Mouse (Mus musculus) CH12.LX (cell line): ENCODE data around the gene Suds3. TPM values are rescaled to one million over a fixed set of nuclear protein-coding genes. Genes with fewer than 3 reads are reported as not detected.

ENCODE experiments used
- DNase-seq: peaks from one replicate; pipeline ENCODE4 v3.0.0-alpha.2; 2013; ENCODE audit errors: extremely low read depth
- H3K27ac ChIP-seq: 2 replicates; pipeline ENCODE4 v1.5.1; 2012; ENCODE audit warnings: low read depth, mild to moderate bottlenecking, control low read depth, moderate library complexity; ENCODE audit not compliant: insufficient read depth
- H3K27me3 ChIP-seq: replicated peaks from 2 replicates; pipeline ENCODE3; 2012; ENCODE audit warnings: inconsistent platforms
- H3K36me3 ChIP-seq, 2 experiments: replicated peaks in 1 of 2; 2 replicates each; pipeline versions ENCODE3 to v1.6.1; 2012; ENCODE audit warnings: inconsistent platforms in 1 of 2, low read length in 1 of 2, mild to moderate bottlenecking in 1 of 2, mixed read lengths in 1 of 2, moderate library complexity in 1 of 2; ENCODE audit not compliant: control insufficient read depth in 1 of 2, insufficient read depth in 1 of 2
- H3K4me1 ChIP-seq, 2 experiments: 2 replicates each; pipeline ENCODE4 v1.6.1; 2012; ENCODE audit warnings: inconsistent platforms in 1 of 2, moderate library complexity in 1 of 2; ENCODE audit not compliant: insufficient read depth in 2 of 2, control insufficient read depth in 1 of 2
- H3K4me2 ChIP-seq: 2 replicates; pipeline ENCODE4 v1.6.1; 2012; ENCODE audit warnings: low read depth, mild to moderate bottlenecking, control low read depth; ENCODE audit not compliant: poor library complexity, insufficient read depth, severe bottlenecking
- H3K4me3 ChIP-seq, 3 experiments: fragments of 150-350 bp in 1 of 3; sonication (generic) in 1 of 3; replicated peaks in 1 of 3; 2 replicates each; pipeline versions ENCODE3 to v1.5.1; 2011 to 2012; ENCODE audit warnings: low read depth in 2 of 3, low read length in 2 of 3, mild to moderate bottlenecking in 2 of 3, moderate library complexity in 2 of 3, control low read depth in 1 of 3, improper control_type of control experiment in 1 of 3, inconsistent platforms in 1 of 3, mixed read lengths in 1 of 3; ENCODE audit not compliant: poor library complexity in 1 of 3
- H3K79me2 ChIP-seq: replicated peaks from 2 replicates; pipeline ENCODE4 v1.6.1; 2012; ENCODE audit warnings: mild to moderate bottlenecking, moderate library complexity; ENCODE audit not compliant: control insufficient read depth, poor library complexity, insufficient read depth, severe bottlenecking; ENCODE audit errors: extremely low read depth
- H3K9ac ChIP-seq: 2 replicates; pipeline ENCODE4 v1.6.1; 2012; ENCODE audit warnings: low read depth, mild to moderate bottlenecking, control low read depth, moderate library complexity; ENCODE audit not compliant: insufficient read depth
- H3K9me3 ChIP-seq: replicated peaks from 2 replicates; pipeline ENCODE3; 2012; ENCODE audit warnings: low read length, inconsistent platforms, mixed read lengths
- CHD2 ChIP-seq: IDR thresholded peaks from 2 replicates; pipeline ENCODE4 v1.6.1; 2011; ENCODE audit warnings: low read length, improper control_type of control experiment
- CTCF ChIP-seq, 2 experiments: IDR thresholded peaks in 1 of 2; conservative IDR thresholded peaks in 1 of 2; 2 replicates each; pipeline ENCODE4 v1.5.1; 2011 to 2012; ENCODE audit warnings: low read depth in 2 of 2, low read length in 2 of 2, improper control_type of control experiment in 1 of 2, inconsistent platforms in 1 of 2, mild to moderate bottlenecking in 1 of 2, moderate library complexity in 1 of 2
- E2F4 ChIP-seq: IDR thresholded peaks from 2 replicates; pipeline ENCODE4 v1.6.1; 2011; ENCODE audit warnings: low read depth, low read length, improper control_type of control experiment; ENCODE audit not compliant: insufficient replicate concordance
- ELF1 ChIP-seq: IDR thresholded peaks from 2 replicates; pipeline ENCODE4 v1.6.1; 2014; ENCODE audit warnings: low read depth, mild to moderate bottlenecking, inconsistent platforms, low read length, improper control_type of control experiment
- GABPA ChIP-seq: IDR thresholded peaks from 2 replicates; pipeline ENCODE4 v1.6.1; 2012; ENCODE audit warnings: low read depth, low read length, improper control_type of control experiment, inconsistent platforms; ENCODE audit not compliant: insufficient replicate concordance
- HCFC1 ChIP-seq: IDR thresholded peaks from 2 replicates; pipeline ENCODE4 v1.6.1; 2012; ENCODE audit warnings: low read depth, mild to moderate bottlenecking, inconsistent platforms, low read length, improper control_type of control experiment
- IRF4 ChIP-seq: IDR thresholded peaks from 2 replicates; pipeline ENCODE4 v1.6.1; 2014; ENCODE audit warnings: low read depth, mild to moderate bottlenecking, inconsistent platforms, low read length, improper control_type of control experiment
- KAT2A ChIP-seq: IDR thresholded peaks from 2 replicates; pipeline ENCODE4 v1.6.1; 2012; ENCODE audit warnings: low read length, improper control_type of control experiment, inconsistent platforms; ENCODE audit not compliant: insufficient replicate concordance
- MAX ChIP-seq: IDR thresholded peaks from 2 replicates; pipeline ENCODE4 v1.6.1; 2011; ENCODE audit warnings: low read length, improper control_type of control experiment
- MAZ ChIP-seq: IDR thresholded peaks from 2 replicates; pipeline ENCODE4 v1.6.1; 2012; ENCODE audit warnings: low read depth, mild to moderate bottlenecking, inconsistent platforms, low read length, improper control_type of control experiment, moderate library complexity
- MEF2A ChIP-seq: IDR thresholded peaks from 2 replicates; pipeline ENCODE4 v1.6.1; 2014; ENCODE audit warnings: low read depth, mild to moderate bottlenecking, inconsistent platforms, low read length, improper control_type of control experiment, borderline replicate concordance
- MYC ChIP-seq: IDR thresholded peaks from 2 replicates; pipeline ENCODE4 v1.6.1; 2011; ENCODE audit warnings: low read depth, mild to moderate bottlenecking, improper control_type of control experiment, low read length
- NELFE ChIP-seq: IDR thresholded peaks from 2 replicates; pipeline ENCODE4 v1.6.1; 2011; ENCODE audit warnings: low read depth, low read length, improper control_type of control experiment
- NRF1 ChIP-seq: IDR thresholded peaks from 2 replicates; pipeline ENCODE4 v1.6.1; 2014; ENCODE audit warnings: low read depth, mild to moderate bottlenecking, inconsistent platforms, low read length, improper control_type of control experiment, moderate library complexity
- PAX5 ChIP-seq: IDR thresholded peaks from 2 replicates; pipeline ENCODE4 v1.6.1; 2012; ENCODE audit warnings: low read length, inconsistent platforms, mixed read lengths
- RAD21 ChIP-seq: IDR thresholded peaks from 2 replicates; pipeline ENCODE4 v1.6.1; 2011; ENCODE audit warnings: low read depth, mild to moderate bottlenecking, low read length, improper control_type of control experiment, moderate library complexity
- SIN3A ChIP-seq: IDR thresholded peaks from 2 replicates; pipeline ENCODE4 v1.6.1; 2012; ENCODE audit warnings: low read length, improper control_type of control experiment, inconsistent platforms
- SMC3 ChIP-seq: IDR thresholded peaks from 2 replicates; pipeline ENCODE4 v1.6.1; 2011; ENCODE audit warnings: low read depth, low read length, improper control_type of control experiment
- TBP ChIP-seq: conservative IDR thresholded peaks from 2 replicates; pipeline ENCODE4 v1.6.1; 2011; ENCODE audit warnings: low read depth, low read length, improper control_type of control experiment
- USF1 ChIP-seq: IDR thresholded peaks from 2 replicates; pipeline ENCODE4 v1.6.1; 2014; ENCODE audit warnings: low read depth, mild to moderate bottlenecking, inconsistent platforms, low read length, improper control_type of control experiment
- ZC3H11A ChIP-seq: IDR thresholded peaks from 2 replicates; pipeline ENCODE4 v1.6.1; 2012; ENCODE audit warnings: low read depth, mild to moderate bottlenecking, inconsistent platforms, low read length, improper control_type of control experiment
- ZMIZ1 ChIP-seq: IDR thresholded peaks from 2 replicates; pipeline ENCODE4 v1.6.1; 2012; ENCODE audit warnings: low read depth, mild to moderate bottlenecking, inconsistent platforms, low read length, improper control_type of control experiment
- dilution Hi-C: fragments of 300-500 bp; cut with MboI; formaldehyde crosslinking; loops from 2 replicates; pipeline ENCODE4 v1.14.3; 2020; ENCODE audit warnings: low sequenced_read_pairs; ENCODE audit not compliant: extremely low pct_unique_long_range_greater_than_20kb, extremely low pct_ligation_motif_present
- in situ Hi-C: fragments of 300-500 bp; cut with MboI; formaldehyde crosslinking; loops from 3 replicates; pipeline ENCODE4 v1.14.3; 2019; ENCODE audit warnings: low sequenced_read_pairs, low pct_ligation_motif_present, low pct_unique_long_range_greater_than_20kb, mixed read lengths
- polyA plus RNA-seq: library from polyadenylated mRNA; unstranded; fragments of >175 nt; gene quantifications from 2 replicates; pipeline ENCODE4 v1.2.1, GENCODE M21; 2012; ENCODE audit warnings: low read depth; ENCODE audit not compliant: insufficient read length
- total RNA-seq, 2 experiments: library from RNA; depleted of rRNA; stranded (reverse); fragments of 300-350 nt in 1 of 2; fragments of >200 nt in 1 of 2; gene quantifications; 2 replicates each; pipeline ENCODE4 v1.2.3; 2012 to 2014

The Suds3 gene
- total and polyA plus RNA-seq, 3 experiments, result 54.2 to 103 (median 68.1) TPM

DNA sequence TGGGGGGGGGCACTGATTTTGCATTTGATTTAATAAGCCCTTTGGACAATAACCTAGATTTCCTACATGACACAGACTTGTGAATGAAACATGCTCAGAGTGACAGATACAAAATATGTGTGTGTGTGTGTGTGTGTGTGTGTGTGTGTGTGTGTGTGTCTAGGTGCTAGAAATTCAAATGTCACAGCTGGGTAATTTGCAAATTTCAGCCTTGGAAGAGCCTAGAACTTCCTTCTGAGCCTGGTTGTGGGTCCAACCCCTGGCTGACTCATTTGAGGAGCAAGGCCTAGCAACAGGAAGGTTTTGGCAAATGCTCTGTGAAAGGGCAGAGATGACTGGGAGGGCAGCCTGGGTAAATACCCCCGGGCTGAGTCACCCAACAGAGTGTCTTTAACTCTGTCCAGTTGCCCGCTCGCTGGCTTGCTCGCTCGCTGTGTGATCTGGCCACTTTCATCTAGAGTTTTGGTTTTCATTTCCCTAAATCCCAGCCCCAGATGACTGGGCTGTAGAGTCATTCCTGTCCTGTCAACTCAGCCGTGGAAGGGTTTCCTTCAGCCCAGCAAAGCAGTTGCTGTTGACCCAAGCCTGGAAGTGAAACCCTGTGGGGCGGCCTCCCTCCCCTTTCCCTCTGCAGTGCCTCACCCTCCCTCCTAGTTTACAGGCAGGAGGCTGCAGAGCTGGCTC lies 42.6 kb upstream of the Suds3 start (continued):
- TF ChIP-seq E2F4 (0 out of 2 replicates have a peak, but pooled peaks have one; percentile 48), USF1 (no peak), PAX5 (no peak), IRF4 (peak; percentile 99), SIN3A (peak; percentile 94), KAT2A (0 out of 2 replicates have a peak, but pooled peaks have one; percentile 72), MYC (peak; percentile 86), NELFE (peak; percentile 65; the same call in 1 of the 2 replicates), CTCF (conservative IDR thresholded peaks at IDR 0.05 in 1 of 2, IDR thresholded peaks at IDR 0.05 in 1 of 2; ENCODE audit: low read depth in 2 of 2, low read length in 2 of 2) (no peak), MAX (peak; percentile 73; the same call in 1 of the 2 replicates), RAD21 (no peak; the same call in 1 of the 2 replicates)

DNA sequence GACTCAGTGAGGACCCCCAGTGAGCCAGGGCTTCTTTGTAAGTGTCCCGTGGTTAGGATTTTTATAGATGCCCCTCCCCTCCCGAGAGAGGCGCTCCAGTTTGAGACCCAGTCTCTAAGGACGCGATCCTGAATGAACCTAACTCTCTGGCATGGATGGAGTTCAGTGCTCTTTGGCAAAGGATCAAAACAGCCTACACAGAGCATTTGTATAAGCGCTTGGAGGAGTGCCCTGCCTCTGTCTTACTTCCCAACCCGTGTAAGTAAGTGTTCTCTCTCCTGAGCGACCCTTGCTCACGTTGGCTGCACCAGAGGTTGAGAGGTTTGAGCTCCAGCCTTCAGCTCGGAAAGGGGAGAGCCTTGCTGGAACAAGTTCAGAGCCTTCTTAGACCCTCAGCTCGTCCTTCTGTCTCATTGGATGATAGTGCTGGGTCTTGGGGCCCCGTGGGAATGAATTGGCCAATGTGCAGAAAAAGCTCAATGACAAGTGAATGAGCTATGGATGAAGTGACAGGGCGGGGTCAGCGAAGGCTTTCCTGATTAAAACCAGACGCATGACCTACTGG lies 37.7 kb upstream of the Suds3 start:
- peaks cover 17% of the 10 kb centered on the region for H3K9me3 ChIP-seq
- no peak overlapping the region for H3K27ac ChIP-seq
- H3K4me1 ChIP-seq, result peaks cover 17 to 51% of the 10 kb centered on the region in 2 experiments
- in situ Hi-C loops, result no loop called here
- peaks cover 27% of the 10 kb centered on the region for H3K79me2 ChIP-seq
- no peaks in the 10 kb centered on the region for H3K27me3 ChIP-seq
- DNase-seq, result no peak
- dilution Hi-C loops, result no loop called here
- no peak overlapping the region for H3K4me2 ChIP-seq
- H3K36me3 ChIP-seq, result peaks cover 10 to 55% of the 10 kb centered on the region in 2 experiments
- H3K9ac ChIP-seq, result no peak overlapping the region
- no peak for TF ChIP-seq MAX
- TF ChIP-seq MEF2A, result no peak
- no peak for TF ChIP-seq IRF4
- TF ChIP-seq SMC3, result no peak
- TF ChIP-seq GABPA, result no peak
- no peak for TF ChIP-seq ZC3H11A
- no peak for TF ChIP-seq SIN3A
- TF ChIP-seq MYC, result no peak
- TF ChIP-seq NELFE, result no peak
- no peak for TF ChIP-seq NRF1
- TF ChIP-seq ZMIZ1, result no peak
- no peak for TF ChIP-seq PAX5
- TF ChIP-seq HCFC1, result no peak
- TF ChIP-seq MAZ, result no peak
- no peak for TF ChIP-seq CHD2
- no peak for TF ChIP-seq ELF1
- no peak for TF ChIP-seq TBP
- H3K4me3 ChIP-seq, result no peak overlapping the region
